Mouse (Mus musculus) liver, embryonic 14.5 days (tissue): ENCODE data around the gene Disc1. TPM values are rescaled to one million over a fixed set of nuclear protein-coding genes. Genes with fewer than 3 reads are reported as not detected.

Experiments used
- ATAC-seq: fragments of 200-750 bp; cut with Nextera tagmentation; 2 replicates; pipeline ENCODE4 v1.8.0; 2017; ENCODE audit warnings: moderate number of reproducible peaks, mild to moderate bottlenecking, moderate library complexity; ENCODE audit not compliant: insufficient read depth
- DNase-seq, 3 experiments: peaks; one replicate each; pipeline ENCODE4 v3.0.0-alpha.2; 2012 to 2013; ENCODE audit warnings: low read depth in 3 of 3, low spot score in 3 of 3
- H3K27ac ChIP-seq: fragments of 300-500 bp; sonication (generic); 2 replicates; pipeline ENCODE4 v1.5.1; 2014; ENCODE audit warnings: moderate library complexity, mild to moderate bottlenecking, control low read depth, inconsistent platforms
- H3K27me3 ChIP-seq: fragments of 300-500 bp; sonication (generic); 2 replicates; pipeline ENCODE4 v1.6.1; 2014; ENCODE audit warnings: mild to moderate bottlenecking, low read length, moderate library complexity; ENCODE audit not compliant: control insufficient read depth, insufficient read depth
- H3K36me3 ChIP-seq: fragments of 300-500 bp; sonication (generic); replicated peaks from 2 replicates; pipeline ENCODE4 v1.6.1; 2014; ENCODE audit warnings: low read depth; ENCODE audit not compliant: control insufficient read depth, insufficient read depth
- H3K4me1 ChIP-seq, 2 experiments: fragments of 200-500 bp in 1 of 2; fragments of 300-500 bp in 1 of 2; sonication (generic) in 1 of 2; replicated peaks; 2 replicates each; pipeline ENCODE4 v1.6.1; 2012 to 2014; ENCODE audit warnings: antibody characterized with exemption in 1 of 2, inconsistent platforms in 1 of 2, low read length in 1 of 2; ENCODE audit not compliant: control insufficient read depth in 2 of 2, insufficient read depth in 2 of 2
- H3K4me2 ChIP-seq: fragments of 300-500 bp; sonication (generic); 2 replicates; pipeline ENCODE4 v1.6.1; 2014; ENCODE audit warnings: low read depth, mild to moderate bottlenecking, control low read depth, moderate library complexity
- H3K4me3 ChIP-seq, 2 experiments: fragments of 200-500 bp in 1 of 2; fragments of 300-500 bp in 1 of 2; sonication (generic) in 1 of 2; 2 replicates each; pipeline ENCODE4 v1.5.1; 2012 to 2014; ENCODE audit warnings: low read depth in 2 of 2, low read length in 2 of 2, mild to moderate bottlenecking in 2 of 2, control low read depth in 1 of 2, inconsistent platforms in 1 of 2, moderate library complexity in 1 of 2; ENCODE audit not compliant: insufficient read depth in 1 of 2
- H3K9ac ChIP-seq: fragments of 300-500 bp; sonication (generic); replicated peaks from 2 replicates; pipeline ENCODE4 v1.6.1; 2014; ENCODE audit warnings: mild to moderate bottlenecking, control low read depth, moderate library complexity
- H3K9me3 ChIP-seq: fragments of 300-500 bp; sonication (generic); 2 replicates; pipeline ENCODE4 v1.6.1; 2016; ENCODE audit warnings: low read length, mixed read lengths; ENCODE audit not compliant: control insufficient read depth
- CTCF ChIP-seq: IDR thresholded peaks from 2 replicates; pipeline ENCODE4 v1.5.1; 2016; ENCODE audit warnings: antibody characterized with exemption, low read depth, control low read depth
- EP300 ChIP-seq: IDR thresholded peaks from 2 replicates; pipeline ENCODE4 v1.6.1; 2016; ENCODE audit warnings: antibody characterized with exemption, low read depth
- WGBS: fragments of 180-500 bp; shearing (Covaris S2); extraction: QIAGEN DNeasy Blood & Tissue Kit; methylation state at CpG from one replicate; pipeline ENCODE4 v1.1.7; 2014; ENCODE audit not compliant: insufficient replicate concordance; 5-methylcytosine and 5-hydroxymethylcytosine counted together
- polyA plus RNA-seq, 2 experiments: library from polyadenylated mRNA; depleted of rRNA in 1 of 2; stranded (reverse) in 1 of 2; unstranded in 1 of 2; fragments of >200 nt; fragmentation: Nextera tagmentation in 1 of 2; extraction: Ambion mirVana in 1 of 2; gene quantifications; 2 replicates each; pipeline versions ENCODE4 v1.2.1 to v1.2.3; 2012 to 2014

The Disc1 gene
- polyA plus RNA-seq, 2 experiments = 0.11 to 0.17 TPM

GRCm38 (mm10) chr8:125242921-125243320, 188.9 kb downstream of the Disc1 start:
- Histone ChIP-seq H3K4me1 (no peaks in the 10 kb centered on the region), H3K9ac (no peak overlapping the region), H3K36me3 (no peaks in the 10 kb centered on the region), H3K27ac (no peak overlapping the region), H3K27me3 (no peaks in the 10 kb centered on the region), H3K4me2 (no peak overlapping the region), H3K4me3 (no peak overlapping the region), H3K9me3 (no peaks in the 10 kb centered on the region)
- DNase-seq (no peak), ATAC-seq (no peak)
- TF ChIP-seq CTCF = no peak
- no peak for TF ChIP-seq EP300
- 45% methylated on average over 4 of the region's 4 CpGs for WGBS

GRCm38 (mm10) chr8:125246737-125247292, 192.8 kb downstream of the Disc1 start:
- H3K36me3 ChIP-seq = no peaks in the 10 kb centered on the region

GRCm38 (mm10) chr8:125247349-125247748, 193.4 kb downstream of the Disc1 start:
- TF ChIP-seq EP300 (no peak), CTCF (no peak)
- Histone ChIP-seq H3K27me3 (no peaks in the 10 kb centered on the region), H3K4me2 (no peak overlapping the region), H3K36me3 (no peaks in the 10 kb centered on the region), H3K27ac (no peak overlapping the region), H3K9ac (no peak overlapping the region), H3K4me1 (no peaks in the 10 kb centered on the region), H3K9me3 (no peaks in the 10 kb centered on the region), H3K4me3 (no peak overlapping the region)
- ATAC-seq (no peak), DNase-seq (no peak)
- 0% methylated on average over 1 of the region's 1 CpGs for WGBS

More at GRCm38 (mm10) chr8:125246737-125247292, 192.8 kb downstream of the Disc1 start:
- no peaks in the 10 kb centered on the region for H3K4me1 ChIP-seq
- H3K27ac ChIP-seq = no peak overlapping the region
- H3K4me2 ChIP-seq = no peak overlapping the region
- TF ChIP-seq CTCF = no peak
- DNase-seq (no peak), ATAC-seq (no peak)
- 33% methylated on average over 7 of the region's 7 CpGs for WGBS
- no peaks in the 10 kb centered on the region for H3K9me3 ChIP-seq
- no peaks in the 10 kb centered on the region for H3K27me3 ChIP-seq
- no peak overlapping the region for H3K4me3 ChIP-seq
- H3K9ac ChIP-seq = no peak overlapping the region

- H3K9ac ChIP-seq = no peak overlapping the region
- no peaks in the 10 kb centered on the region for H3K36me3 ChIP-seq
- H3K4me3 ChIP-seq = no peak overlapping the region
- H3K4me2 ChIP-seq = no peak overlapping the region
- H3K9me3 ChIP-seq = no peaks in the 10 kb centered on the region
- no peaks in the 10 kb centered on the region for H3K27me3 ChIP-seq
- no peak overlapping the region for H3K27ac ChIP-seq
- WGBS = 79% methylated on average over 4 of the region's 4 CpGs
- DNase-seq (no peak), ATAC-seq (no peak)
- TF ChIP-seq CTCF (no peak), EP300 (no peak)
- H3K4me1 ChIP-seq = no peaks in the 10 kb centered on the region
Observed at GRCm38 (mm10) chr8:125252946-125253345, 199.0 kb downstream of the Disc1 start.

- no peaks in the 10 kb centered on the region for H3K27me3 ChIP-seq
- no peaks in the 10 kb centered on the region for H3K9me3 ChIP-seq
- peak in 1 of 3 experiments; percentile 9 for DNase-seq
- H3K4me3 ChIP-seq = no peak overlapping the region
- WGBS = 41% methylated on average over 10 of the region's 10 CpGs
- H3K27ac ChIP-seq = no peak overlapping the region
- no peaks in the 10 kb centered on the region for H3K4me1 ChIP-seq
- TF ChIP-seq CTCF = no peak
- TF ChIP-seq EP300 = no peak
- H3K4me2 ChIP-seq = peak overlapping the region; percentile 35; the same call in 1 of the 2 replicates
- no peak overlapping the region for H3K9ac ChIP-seq
- no peaks in the 10 kb centered on the region for H3K36me3 ChIP-seq
- ATAC-seq = peak; percentile 31; the same call in 1 of the 2 replicates
Observed at GRCm38 (mm10) chr8:125253505-125254180, 199.6 kb downstream of the Disc1 start.
